Mouse (Mus musculus) cerebellum, postnatal 25 days (tissue): ENCODE data around the gene Il3.

Experiments
- DNase-seq, 2 experiments: peaks; one replicate each; pipeline ENCODE4 v3.0.0; 2021; ENCODE audit warnings: mixed read lengths in 2 of 2

Gene Il3

DNA sequence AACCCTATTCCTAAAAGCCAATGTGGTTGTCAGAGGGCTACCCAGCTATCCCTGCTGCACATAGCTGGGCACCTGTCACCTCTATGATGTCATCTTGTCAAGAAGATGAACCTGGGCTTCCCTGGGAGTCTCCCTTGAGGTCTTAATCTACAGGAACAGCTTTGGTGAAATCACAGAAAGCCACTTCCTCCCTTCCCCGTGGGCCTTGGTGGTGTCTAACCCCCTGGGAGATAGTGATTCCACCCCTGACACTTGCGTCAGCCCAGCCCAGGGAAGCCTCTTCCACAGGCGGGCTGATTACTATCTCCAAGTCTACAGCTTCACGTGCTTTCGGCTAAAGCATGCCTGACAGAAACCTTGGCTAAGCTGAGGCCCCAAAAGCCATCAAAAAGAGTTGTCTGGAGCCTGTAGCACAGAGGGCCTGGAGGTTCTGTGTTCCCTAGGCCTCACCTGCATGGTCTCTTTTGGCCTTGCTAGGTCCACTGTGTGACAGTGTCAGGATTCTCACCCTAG, 4.4 kb upstream of the Il3 start:
- DNase-seq, result no peak

DNA sequence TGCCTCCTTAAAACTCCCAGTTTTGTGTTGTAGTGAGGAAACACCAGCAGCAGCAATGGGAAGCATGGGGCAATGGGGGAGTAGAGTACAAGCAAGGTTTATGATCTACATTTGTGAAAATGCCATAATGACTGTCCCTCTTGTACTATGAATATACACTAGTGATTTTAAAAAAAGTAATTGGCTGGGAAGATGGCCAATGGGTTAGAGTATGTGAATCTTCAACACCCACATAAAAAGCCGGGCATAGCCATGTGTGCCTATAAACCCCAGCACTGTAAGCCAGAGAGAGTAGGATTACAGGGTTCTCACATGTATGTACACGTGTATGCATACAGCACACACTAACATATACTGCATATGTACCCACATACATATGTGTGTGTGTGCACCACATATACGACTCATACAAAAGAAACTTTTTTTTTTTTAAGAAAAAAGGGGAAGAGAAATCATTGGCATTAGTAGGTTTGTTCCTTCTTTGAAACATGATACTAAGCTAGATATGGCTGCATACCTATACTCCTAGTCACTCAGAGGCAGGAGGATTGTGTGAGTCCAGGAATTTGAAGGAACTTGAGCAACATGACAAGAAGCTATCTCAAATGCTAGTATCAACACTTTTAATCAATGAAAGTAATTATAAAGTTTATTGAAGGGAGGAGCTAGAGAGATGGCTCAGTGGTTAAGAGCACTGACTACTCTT, 2.3 kb upstream of the Il3 start:
- DNase-seq, result no peak

DNA sequence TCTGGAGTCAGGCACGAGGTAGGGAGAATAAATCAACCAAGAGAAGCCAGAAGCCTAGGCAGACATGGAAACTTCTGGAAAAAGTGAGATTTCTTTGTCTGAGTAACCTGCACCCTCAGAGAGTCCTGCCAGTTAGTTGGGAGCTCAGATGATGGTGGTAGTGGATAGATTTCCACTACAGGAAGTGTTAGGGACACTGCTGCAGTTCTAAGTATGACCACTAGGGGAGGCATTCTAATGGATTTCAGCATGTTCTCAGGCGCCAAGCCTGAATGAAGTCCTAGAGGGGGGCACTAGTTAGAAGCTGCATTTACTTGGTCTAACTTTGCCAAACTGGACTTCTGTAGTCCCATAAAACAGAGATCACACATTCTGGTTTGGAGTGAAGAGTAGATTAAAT, 2.5 kb downstream of the Il3 start:
- DNase-seq, result peak; percentile 49 to 80

DNA sequence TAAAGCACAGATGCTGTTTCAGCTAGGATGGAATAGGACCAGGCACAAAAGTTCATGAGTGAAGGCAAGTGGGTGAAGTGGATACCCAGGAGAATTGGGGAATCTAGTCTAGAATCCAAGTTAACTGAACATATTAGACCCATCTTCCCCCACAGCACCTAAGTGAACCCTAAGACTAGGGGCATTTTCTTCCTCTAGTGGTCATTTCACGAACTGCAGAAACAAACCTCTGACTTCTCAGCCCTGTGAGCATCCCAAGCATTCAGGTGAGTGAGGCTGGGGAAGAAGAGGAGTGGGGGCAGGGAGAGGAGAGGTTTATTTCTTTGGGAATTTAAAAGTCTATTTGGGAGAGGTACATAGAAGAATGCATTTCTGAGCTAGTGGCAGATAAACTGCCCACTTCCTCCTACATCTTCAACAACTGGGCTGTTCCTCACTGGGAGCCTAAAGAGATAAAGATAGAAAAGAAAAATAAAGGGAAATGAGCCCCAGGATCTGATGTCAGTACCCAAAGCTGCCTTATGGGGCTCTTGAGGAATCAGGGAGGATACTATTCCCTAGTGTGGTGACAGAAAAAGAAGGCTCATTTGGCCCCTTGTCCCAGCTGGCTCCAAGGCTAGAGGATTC, 3.6 kb downstream of the Il3 start:
- no peak for DNase-seq

DNA sequence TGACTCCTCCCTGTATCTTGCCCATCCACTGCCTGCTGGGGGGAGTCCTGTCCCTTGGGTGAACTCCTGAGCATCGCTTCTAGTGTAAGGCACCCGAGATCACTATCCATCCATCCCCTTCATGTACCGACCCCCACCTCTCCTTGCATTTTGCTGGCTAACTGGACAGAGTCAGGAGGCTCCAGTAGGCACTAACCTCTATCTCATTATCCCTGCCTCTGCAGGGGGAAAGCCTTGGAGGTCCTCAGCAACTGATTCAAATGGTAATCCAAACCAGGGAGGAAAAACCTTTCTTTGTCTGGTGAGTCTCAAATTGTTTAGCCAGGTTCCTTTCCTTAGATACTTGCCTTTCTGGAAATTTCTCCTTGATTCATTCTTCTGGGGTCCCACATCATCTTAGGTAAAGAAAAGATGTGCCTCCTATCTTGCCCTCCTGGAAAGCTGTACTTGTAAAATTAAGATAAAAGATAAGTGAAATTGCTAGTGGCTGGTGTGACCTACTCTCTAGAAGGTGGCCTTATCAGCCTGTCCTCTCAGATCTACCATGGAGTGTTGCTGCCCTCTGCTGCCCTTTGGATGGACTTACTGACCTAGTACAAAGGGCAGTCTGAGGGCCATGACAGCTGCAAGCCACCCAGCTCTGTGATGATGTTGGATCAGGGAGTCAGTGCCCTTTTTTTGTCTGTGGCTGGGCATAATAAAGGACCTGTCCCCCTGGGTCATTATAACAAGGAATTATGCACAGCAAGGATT, 10.3 kb downstream of the Il3 start:
- peak; percentile 87 to 89 for DNase-seq

DNA sequence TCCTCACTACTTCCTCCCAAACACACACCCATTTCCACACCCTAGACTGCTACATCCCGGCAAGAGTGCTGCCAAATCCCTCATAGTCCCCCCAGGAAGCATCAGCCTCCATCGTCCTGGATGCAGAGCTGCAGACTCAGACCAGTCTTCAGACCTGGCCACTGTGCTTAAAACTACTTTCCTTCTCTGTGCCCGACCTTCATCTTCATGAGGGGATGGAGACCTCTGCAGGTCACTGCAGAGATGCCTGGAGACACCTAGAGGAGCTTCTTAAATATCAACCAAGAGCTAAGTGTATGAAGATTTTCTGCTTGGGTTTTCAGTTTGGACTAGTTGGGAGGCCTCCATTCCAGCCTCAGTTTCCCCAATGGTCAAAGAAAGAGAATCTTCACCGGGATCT, 13.0 kb downstream of the Il3 start:
- DNase-seq, result peak; percentile 36 to 51

DNA sequence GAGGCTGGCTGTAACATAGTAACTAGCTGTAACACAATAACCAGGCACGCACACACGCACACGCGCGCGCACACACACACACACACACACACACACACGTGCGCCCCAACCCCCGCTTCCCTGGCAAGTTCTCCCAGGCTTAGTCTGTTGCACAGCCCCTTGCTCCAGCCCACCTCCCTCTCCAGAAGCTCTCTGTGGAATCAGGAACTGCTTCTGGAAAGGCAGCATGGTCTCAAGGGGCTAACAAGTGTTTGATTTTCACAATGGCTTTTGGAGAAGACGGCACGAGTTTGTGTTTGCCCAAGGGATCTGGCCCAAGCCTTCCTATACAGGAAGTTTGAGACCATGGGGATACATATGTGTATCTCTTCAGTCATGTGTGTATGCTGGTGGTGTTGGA, 16.5 kb downstream of the Il3 start:
- no peak for DNase-seq

DNA sequence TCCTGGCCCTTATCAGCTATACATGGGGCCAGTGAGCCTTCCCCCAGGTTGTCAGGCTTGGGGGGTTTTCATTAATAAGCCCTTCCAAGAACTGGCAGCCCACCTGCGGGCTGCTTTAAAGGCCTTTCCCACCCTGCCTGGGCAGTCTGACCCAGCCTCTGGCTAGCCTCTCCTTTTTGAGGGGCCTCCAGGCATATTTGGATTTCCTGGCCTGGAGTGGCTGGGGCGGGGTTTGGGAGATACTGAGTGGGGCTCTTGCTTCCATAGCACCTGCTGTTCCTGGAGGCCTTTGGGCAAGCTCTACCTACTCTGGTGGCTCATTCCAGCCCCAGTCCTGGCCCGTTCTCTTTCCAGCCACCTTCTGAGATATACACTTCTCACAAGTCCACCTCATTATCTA, 17.3 kb downstream of the Il3 start:
- DNase-seq, result no peak

DNA sequence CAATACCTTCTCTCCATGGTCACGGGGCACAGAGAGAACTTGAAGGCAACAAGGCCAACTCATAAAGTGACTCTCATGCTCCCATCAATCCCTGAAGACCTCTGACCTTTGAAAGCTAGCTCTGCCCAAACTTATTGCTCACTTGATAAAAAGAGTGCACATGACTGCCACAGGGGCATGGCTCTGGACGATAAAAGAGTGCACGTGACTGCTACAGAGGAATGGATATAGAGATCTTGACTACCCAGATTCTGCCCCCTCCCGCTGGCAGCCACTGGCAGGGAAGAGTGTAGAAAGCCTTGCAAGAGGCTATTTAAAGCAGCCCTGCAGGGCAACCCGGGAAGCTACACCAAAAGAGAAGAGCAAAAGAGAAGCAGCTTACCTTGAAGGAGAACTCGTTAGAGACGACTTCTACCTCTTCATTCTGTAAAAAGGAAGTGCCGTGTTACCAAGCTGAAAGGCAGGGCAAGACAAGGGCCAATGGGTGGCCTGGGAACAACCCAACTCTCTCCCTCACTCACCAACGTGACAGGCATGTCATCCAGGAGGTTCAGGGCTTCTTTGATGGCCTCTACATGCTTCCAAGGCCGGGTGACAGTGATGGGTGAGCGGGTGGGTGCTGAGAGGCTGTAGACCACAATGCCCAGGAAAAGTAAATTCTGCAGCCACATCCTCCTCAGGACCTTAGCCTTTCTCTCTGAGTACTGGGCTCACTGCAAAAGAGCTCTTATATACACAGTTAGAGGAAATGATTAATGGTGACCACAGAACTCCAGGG, 17.9 kb downstream of the Il3 start, which contains the start of gene Csf2:
Csf2 (minus strand) TSS at position 728 of the 778 bp plus-strand sequence.
- DNase-seq, result no peak

DNA sequence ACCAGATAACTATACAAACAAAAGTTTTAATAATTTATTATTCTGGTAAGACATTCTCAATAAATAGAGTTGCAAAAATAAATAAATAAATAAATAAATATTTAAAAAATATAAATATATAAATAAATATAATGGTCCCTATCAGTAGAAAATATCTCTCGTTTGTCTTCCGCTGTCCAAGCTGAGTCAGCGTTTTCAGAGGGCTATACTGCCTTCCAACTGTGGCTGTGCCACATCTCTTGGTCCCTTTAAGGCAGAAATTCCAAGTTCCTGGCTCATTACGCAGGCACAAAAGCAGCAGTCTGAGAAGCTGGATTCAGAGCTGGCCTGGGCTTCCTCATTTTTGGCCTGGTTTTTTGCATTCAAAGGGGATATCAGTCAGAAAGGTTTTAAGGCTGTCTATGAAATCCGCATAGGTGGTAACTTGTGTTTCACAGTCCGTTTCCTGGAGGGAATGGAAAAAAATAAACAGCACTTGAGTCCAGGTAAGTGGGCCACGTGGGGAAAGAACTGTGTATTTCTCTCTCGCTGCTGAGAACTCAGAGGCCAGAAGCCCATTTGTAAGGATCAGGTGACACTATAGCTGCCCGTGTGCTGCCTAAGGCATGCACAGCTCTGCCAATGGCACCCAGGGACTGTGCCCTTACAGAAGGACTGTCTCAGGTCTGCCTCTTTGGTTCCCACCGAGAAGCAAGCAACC, 19.7 kb downstream of the Il3 start:
- DNase-seq, result no peak

DNA sequence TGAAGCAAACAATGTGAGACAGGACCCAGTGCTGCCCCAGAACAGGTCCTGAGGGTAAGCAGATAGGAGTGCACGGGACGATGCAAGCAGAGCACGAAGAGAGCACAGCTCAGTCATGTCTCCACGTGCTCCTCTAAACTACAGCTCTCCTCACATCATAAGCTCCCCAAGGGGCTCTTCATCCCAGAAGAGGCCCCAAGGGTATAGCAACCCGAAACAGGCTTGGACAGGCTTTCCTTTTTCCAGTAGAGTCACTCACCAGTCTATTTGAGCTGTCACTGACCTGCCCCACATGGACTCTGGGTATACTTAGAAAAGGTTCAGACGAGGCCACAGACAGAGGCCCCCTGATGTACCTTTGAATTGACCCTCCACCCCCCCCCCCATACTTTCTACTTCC, 22.6 kb downstream of the Il3 start:
- DNase-seq, result no peak

DNA sequence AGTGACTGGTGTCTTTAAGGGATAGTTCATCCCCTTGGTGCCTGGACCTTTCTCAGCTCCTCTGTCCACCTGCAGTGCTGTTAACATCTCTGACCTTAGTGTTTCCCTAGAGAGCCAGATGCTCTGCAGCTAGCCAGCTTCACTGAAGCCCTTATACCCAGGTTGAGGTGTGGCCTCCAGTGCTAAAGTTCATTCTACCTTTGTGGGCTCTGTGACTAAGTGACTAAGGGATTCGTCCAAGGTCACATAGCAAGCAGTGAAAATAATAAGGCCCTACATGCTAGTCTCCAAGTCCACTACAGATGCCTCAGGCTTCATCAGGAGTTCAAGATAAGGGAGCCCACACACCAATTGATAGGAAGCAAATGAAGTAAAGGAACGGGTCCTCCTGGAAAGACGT, 24.6 kb downstream of the Il3 start:
- DNase-seq, result no peak

DNA sequence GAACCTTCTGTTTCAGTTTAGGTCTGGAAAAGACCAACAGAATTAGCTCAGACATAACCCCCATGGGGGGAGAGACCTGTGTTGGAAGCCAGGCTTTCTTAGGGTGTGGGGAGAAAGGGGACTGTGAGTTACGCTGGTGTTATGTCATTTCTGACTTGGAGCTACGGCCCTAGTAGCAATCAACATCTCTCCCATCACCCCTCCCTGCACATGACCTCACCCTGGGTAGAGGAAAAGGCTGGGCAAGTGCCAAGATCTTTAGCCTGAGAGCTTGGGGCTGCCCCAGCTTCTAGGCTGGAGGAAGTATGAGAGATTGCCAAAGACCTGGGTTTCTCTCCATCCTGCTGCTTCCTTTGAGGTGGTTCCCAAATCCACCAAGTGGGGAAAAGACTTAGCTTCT, 30.1 kb downstream of the Il3 start:
- DNase-seq, result peak; percentile 28 to 54

DNA sequence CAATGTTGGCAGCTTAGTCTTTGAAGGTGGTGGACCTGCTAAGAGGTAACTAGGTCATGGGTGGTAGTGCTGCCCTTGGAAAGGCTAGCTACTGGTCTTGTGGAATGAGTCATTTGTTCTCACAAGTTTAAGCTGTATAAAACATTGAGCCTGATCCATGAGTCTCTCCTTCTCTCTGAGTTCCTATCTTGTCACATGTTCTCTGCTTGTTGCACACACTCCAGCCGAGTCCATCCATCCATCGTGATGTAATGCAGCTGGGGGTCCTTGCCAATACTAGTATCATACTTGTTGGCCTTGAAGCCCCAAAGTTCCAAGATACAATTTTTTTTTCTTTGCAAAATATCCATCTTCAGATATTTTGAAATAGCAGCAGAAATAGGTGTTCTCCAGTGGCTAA, 39.6 kb downstream of the Il3 start:
- no peak for DNase-seq

DNA sequence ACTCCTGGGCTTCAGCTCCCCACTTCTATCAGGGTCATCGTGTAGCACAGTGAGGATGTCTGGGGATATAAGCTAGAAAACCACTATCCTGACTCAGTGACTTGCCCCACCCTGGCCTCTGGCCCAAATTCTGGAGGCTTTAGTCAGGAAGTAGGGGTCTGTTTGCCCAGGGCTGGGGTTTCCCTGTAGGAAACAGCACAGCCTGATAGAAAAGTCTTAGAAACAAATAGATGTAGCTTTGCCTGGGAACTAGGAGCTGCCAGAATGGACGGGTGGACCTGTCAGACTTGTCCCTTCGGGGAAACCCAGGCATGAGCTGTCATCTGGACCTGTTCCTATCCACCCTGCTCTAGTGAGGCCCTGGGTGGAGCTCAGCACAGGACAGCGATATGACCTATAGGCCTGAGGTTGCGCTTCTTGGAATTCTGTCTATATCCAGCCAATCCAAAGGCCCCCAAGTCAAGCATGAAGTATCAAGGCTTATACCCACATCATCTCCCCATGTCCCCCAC, 42.5 kb downstream of the Il3 start:
- DNase-seq, result no peak

DNA sequence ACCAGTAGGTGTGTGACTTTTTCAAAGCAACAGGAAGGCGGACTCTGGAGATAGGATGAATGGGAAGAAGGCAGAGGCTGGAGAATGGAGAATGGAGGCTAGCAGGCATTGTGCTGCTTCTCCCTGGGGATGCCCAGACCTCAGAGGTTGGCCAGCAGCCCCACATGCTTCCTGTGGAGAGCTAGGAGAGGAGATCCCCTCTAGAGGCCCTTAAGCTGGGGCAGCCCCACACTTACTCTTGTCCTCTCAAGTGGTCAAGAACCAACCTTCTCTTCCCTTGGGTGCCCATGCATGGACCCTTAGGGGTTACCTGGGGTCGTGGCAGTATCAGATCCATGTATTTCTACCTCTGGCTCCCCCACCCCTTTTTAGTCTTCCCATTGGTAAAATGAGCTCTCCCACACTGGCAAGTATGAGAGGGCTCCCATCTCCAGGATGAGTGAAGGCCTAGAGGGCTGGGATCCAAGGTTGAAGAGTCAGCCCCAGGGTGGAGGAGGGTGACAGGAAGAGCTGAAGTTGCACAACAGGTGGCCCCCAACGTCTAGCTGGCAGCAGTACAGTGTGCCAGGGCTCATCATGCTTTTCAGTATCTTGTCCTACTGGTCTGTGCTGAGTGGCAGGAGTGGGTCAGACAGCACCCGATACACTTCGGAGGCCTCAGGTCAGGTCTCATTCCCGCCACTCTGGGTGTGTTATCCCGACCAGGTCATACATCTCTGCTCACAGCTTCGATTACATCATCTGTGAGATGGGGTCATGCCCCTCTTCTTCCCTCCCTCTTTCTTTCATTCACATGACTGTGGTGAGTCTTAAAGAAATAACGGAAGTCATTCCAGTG, 43.2 kb downstream of the Il3 start:
- DNase-seq, result no peak

DNA sequence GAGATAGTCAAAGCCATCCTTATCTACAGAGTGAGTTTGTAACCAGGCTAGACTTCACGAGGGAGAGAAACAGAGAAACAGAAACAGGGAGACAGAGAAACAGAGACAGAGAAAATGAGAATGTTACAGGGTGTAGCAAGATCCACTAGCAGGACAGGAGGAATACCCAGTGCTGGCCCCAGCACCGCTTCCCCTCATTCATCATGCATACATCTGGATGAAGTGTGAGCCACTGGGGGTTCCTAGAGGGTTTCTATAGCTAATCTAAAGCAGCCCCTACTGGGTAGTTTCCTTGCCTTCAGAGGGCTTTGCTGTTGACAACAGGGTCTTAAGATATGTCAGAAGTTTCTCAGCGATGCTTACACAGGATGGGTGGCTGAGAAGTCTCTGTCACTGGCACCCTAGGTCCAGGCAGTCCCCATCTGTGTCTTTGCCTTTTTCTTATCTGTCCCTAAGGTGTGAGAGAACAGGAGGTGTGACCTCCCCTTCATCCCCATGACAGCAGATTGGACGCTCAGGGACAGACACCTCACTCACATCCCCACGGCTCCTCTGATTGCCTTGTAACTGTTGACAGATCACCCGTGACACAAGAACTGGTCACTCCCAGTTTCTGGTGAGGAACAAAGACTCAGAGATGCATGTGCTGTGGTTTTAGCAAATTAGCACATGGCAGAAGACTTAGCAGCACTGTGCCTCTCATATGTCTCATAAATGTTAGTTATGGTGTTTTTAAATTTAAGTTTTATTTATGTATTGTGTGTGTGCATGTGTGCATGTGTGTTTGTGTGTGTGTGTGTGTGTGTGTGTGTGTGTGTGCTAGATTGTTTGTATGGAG, 47.0 kb downstream of the Il3 start:
- DNase-seq, result no peak

DNA sequence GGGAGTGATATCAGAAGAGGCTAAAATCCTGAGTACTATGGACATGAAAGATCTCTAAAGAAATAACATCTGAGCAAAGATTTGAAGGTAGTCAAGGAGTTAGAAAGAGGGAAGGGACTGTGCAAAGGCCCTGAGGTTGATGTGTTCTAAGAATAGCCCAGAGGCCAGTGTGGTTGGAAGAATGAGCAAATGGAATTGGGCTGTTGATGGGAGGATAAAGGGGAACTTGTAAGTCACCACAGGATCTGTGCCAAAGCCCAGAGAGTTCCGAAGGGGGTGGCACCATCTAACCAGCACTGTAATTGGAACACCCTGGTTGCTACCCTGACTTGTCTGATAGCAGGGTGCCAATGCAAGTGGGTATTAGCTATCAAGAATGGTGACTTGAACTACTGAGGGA, 47.9 kb downstream of the Il3 start:
- DNase-seq, result no peak

DNA sequence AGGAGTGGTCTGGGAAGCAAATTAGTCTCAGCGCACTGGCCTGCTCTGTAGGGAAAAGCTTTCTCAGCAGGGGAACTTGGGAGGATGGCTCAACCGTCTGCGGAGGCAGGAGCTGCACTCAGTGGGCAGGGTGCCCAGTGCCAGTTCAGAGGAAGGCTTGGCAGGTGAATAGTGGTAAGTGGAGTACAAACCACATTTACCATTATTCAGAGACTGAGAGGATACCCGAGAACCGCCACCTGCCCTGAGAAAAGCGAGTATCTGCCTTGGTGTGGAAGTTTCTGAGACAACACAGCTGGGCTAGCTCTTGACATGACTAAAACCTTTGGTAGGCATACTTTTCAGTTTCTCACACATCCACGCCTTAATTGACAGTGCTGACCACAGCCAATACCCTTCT, 49.7 kb downstream of the Il3 start:
- DNase-seq, result peak; percentile 84 to 90

DNA sequence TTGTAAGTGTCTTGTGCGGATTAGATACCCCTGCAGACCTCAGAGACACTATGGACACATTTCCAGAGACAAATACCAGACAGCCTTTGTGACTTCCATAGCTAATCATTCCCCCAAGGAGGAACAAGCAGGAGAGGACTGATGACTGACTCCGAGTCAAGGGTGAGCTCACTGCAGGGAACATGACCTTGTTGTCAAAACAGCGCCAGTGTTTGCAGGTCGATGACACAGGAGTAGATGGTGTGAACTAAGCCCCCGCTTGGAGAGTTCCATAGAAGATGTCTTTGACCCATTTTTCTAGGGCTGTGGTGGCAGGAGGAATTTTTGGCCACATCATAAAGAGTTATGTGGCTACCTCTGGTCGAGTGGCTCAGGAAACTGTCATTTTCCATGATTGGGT, 51.0 kb downstream of the Il3 start:
- no peak for DNase-seq
